Mouse (Mus musculus) MN1 (cell line): ENCODE data around the gene Zbtb2.
"Not testable (repeated sequence)": the region's sequence is repeated elsewhere in the genome, so short reads cannot be mapped to it uniquely, and the experiment has no call there.

Source experiments
- DNase-seq: peaks from one replicate; pipeline ENCODE4 v3.0.0-alpha.2; 2016; ENCODE audit warnings: low spot score

Gene Zbtb2

DNA sequence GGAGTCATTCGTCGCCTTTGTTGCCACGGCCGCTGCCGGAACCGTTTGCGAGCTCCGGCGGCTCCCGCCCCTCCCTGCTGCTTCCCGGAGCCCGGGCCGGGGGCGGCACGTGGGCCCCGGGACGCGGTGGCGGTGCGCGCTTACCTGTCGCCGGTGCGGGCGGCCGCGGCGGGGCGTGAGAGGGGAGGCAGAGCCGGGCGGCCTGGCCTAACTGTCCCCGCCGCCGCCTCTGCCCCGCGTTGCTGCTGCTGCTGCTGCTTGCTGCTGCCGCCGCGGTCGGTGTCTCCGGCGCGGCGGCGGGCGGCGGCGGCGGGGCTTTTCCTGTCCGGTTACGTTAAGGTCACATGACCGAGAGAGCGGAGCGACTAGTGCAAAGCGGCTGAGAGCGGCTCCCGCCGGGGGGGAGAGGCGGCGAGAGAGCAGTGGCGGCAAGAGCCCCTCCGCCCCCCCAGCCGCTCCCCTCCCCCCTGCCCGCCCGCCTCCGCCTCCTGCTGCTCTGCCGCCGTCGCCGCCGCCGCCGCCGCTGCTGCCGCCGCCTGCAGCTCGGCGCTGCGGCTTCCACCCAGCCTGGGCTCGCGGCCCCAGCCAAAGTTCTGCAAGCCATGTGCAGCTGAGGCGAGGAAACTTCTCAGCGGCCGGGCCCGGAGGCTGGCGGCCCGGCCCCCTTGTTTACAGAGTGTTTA is at the start of gene Zbtb2:
Gene Zbtb2 (minus strand): TSS at position 408 of the 683 bp plus-strand sequence.
- DNase-seq = peak; percentile 73

DNA sequence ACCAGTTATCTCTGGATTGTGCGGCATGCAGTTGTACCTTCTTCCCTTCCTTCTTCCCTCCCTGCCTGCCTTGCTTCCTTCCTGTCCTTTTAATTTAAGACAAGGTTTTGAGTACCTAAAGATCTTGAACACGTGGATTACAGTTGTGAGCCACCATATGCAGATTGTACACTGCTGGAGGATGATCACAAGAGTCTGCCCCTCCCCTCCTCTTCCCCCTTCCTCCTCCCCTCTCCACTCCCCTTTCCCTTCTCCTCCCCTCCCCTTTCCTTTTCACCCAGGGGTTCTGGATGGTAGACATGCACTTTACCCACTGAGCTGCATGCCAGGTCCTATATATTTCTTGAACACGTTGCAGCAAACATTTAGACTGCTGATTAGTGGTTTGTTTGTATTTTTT is 47.5 kb upstream of the Zbtb2 start:
- DNase-seq = no peak

DNA sequence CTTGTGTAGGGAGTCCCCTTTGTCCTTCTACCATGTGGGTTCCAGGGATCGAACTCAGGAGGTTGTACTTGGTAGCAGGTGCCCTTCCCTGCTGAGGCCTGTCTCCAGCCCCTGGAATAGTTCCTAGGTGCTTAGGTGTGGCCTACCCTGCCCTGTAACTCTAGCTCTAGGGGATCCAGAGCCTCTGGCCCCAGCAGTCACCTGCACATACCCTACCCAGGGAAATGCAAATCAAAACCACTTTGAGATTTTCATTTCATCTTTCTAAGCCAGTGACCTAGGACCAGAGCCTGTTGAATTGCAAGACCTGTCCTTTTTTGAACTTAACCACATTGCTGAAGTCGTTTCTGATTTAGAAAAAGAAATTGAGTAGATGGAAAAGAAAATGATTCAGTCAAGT is 46.0 kb upstream of the Zbtb2 start:
- not testable (repeated sequence) for DNase-seq

DNA sequence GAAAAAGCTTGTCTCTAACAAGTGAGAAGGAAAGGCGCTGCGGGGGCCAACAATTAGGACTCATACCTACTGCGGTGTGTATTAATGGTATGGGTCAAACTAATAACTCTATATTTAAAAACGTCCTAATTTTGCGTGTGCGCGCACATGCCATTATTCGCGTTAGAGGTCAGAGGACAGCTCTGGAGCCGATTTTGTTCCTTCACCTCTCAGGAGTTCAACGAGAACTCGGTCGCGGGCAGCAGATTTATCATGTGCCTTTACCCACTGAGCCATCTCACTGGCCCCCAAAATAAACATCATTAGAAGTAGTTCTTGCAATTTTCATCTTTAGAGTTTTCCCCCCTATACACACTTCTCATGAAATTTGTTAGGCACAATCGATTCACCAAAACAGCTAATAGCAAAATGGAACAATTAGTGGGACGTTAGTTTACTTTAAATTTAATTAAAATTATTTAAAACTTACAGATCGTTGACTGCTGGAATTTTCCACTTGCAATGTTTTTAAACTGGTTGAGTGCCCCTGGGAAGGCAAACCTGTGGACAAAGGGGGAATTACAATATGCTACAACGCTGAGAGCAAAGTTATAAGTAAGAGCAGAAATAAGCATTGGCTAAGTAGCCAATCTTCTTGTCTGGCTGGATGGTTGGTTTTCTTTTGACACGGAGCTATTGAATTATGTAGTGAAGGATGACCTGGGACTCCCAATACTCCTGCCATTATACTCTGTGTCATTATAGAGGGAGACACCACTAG is 45.3 kb upstream of the Zbtb2 start:
- DNase-seq = peak; percentile 76

DNA sequence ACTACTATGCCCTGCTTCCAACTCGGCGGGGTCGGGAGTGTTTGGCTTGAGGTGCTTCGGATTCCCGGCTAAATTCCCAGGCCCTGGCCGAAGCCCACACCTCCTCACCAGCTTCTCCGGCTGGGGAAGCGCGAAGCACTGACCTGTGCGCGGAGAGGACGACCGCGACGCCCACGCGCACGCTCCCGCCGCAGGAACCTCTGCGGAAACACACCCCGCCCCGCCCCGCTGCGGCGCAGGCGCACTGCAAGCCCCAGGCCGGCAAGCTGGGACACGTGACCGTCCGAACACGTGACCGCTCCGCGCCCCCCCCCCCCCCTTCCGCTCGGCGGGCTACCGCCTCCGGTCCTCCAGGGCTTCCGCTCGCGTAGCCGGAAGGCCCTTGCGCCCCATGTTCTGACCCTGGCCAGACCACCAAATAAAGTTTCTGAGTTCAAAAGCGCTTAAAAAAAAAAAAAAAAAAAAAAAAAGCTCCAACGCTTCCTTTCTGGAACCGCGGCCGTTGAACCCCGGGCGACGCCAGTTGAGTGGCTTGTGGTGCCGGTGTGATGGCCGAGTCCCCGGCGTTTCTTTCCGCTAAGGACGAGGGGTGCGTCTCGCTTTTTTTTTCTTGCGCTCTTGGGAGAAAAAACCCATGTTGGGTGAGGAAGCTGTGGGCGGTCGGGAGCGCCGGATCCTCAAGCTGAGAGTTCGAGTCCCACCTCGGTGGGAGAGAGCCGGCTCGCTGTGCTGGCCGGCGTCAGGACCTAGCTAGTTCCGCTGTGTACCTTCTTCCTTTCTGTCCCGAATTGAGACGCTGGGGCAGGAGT is 44.4 kb upstream of the Zbtb2 start, which contains the start of the genes Rmnd1 and Armt1:
Gene Rmnd1 (minus strand): TSS at position 266 of the 809 bp plus-strand sequence.
Gene Armt1 (plus strand): TSS at position 345 of the 809 bp plus-strand sequence.
- DNase-seq = peak; percentile 99

DNA sequence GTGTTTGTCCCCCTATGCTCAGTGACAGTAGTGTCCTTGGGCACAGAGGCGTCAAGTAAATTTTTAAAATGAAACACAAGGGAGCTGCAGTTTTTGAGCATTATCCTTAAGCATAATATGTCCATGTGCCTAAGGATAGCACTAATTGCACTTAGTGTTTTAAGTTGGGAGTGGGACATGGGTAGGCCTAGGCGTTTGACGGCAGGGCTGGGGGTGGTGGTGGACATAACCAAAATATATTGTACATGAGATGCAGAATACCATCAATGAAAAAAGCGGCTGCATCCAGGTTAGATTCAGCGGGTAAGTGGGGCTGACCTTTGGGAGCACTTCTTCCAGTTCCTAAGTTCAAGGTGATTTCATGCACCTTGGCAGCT is 43.8 kb upstream of the Zbtb2 start:
- DNase-seq = no peak

DNA sequence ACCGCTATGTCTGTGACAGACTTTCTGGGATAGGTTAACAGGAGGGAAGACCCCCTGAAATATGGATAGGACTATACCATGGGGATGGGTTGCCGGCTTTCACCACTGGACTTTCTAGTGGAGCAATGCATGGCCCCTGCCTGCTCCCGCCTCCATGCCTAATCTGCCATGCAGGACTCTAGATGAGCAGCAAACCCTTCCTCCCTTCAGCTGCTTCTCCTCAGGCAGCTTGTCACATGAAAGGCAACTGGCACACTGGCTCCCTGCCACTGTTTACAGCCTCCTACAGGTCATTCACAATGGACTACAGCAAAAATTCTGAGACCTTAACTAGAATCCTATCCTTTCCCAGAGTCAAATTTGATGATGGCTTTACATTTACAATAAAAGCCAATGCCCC is 42.9 kb upstream of the Zbtb2 start:
- peak; percentile 76 for DNase-seq

DNA sequence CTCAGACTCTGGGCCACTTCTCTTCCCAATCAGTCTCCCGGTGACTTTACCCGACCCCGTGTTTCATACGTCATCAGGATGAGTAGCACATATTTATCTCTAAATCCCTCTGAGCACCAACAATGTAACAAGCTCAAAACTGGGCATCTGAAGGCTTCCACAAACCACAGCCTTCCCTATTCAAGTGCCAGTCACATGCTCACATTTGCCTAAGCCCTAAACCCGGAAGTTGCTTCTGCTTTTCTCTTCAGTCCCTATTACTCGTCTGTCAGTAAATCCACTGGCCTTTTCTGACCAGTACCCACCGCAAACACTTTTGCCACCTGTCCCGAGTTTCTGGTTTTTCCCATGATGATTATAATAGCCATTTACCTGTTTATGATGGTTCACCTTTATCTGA is 42.5 kb upstream of the Zbtb2 start:
- DNase-seq = no peak

DNA sequence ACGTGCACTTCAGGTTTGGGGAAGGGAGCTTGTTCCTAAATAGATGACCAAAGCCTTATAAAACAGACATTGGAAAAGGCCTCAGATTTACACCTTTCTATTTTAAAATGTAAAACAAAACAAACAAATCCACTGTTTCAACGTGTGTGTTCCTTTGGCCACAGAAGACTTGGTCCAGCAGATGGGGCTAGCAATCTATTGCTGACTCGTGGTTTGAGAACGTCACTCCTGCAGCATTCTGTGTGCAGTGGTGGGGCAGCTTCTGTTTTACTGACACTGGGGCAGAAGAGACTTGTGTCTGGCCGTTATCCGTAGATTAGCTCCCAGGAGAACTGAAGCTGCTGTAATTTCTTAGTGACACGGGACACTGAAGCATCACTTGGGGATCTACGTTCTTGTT is 37.3 kb upstream of the Zbtb2 start:
- DNase-seq = peak; percentile 85

DNA sequence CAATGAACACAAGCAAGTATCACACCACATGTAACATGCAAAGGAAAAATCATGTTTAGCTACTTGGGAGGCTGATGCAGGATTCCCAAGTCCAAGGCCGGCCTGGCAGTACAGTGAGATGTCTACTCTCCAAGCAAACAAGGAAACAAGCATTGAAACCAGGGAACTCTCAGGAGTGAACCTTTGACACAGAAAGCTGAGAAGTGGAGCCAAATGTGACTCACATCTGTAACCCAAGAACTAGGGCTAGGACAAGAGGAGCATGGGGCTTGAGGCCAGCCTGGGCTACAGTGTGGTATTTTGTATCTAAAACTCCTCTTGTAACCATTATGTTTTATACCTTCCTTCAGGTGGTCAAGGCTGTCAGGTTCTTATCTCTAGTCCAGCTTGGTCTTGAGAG is 19.3 kb upstream of the Zbtb2 start:
- DNase-seq = no peak

DNA sequence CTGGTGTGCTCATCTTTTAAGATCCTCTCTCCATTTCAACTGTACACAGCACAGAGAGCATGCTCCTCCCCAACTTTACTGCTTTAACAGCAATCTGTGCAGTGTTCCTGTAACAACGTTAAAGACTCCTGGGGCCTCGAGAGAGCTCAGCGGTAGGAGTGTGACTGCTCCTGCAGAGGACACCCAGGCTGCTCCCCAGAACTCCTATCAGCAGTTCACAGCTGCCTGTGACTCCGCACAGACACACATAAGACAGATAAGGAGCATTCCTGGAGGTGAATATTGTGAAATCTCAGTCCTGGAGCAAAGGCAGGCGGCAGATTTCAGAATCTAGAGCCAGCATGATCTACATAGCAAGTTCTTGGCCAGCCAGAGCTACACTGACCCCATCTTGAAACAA is 17.6 kb upstream of the Zbtb2 start:
- DNase-seq = peak; percentile 58

DNA sequence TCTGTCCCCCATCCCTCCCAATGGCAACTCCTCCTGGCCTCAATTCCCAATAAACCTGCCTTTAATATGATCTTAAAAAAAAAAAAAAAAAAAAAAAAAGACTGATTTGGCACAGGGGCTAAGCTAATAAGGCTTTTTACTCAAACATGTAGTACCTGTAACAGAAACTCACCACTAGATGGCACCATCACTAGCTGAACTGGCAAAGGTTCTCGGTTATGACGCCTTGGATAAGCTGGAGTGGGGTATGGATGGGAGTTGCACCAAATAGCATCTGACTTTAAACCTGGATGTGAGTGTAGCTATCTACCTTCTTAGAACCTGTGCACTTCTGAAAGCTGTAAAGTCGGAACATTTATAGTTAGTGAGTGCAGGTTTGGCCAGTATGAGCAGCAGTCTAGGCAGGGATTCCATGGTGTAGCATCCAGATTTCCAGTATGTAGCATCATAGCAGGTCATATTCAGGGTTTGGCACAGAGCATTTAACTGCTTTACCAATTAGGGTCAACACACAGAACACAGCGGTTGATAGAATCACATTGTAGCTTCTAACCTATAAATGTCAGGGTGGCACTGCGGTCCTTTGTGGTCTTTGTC is 17.1 kb upstream of the Zbtb2 start:
- peak; percentile 84 for DNase-seq

DNA sequence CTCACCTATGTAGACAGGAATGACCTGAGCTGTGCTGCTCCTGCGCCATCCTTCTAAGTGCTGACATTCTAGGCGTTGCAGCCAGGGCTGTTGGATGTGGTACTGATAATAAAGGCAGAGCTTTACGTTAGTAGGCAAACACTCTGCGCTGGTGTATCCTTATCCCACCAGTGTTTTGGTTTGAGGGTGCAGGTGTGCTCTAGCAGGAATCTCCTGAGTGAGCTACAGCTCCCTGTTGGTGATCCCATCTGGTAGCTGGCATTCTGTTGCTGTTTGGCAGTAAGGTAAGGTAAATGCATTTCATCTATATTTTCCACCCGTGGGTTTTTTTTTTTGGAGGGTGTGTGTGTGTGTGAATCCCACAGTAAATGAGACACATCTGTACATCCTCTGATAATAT is 10.2 kb upstream of the Zbtb2 start:
- no peak for DNase-seq

DNA sequence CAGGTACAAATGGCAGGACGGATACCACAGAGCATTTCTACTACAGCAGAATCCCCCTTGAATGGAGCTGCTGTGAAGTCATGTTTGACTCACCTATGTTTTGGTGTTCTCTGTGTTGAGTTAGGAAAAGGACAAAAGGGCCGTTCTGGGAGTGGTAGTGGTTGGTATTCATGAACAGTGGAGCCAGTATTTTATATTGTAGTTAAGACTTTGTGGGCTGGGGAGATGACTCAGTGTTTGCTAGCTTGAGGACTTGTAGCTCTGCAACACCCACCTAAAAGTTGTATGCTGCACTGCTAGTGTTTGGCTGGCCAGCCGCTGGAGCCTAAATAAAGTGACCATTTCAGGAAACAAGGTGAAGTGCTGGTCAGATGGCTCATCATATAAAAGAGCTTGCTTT is 7.4 kb upstream of the Zbtb2 start:
- DNase-seq = no peak

DNA sequence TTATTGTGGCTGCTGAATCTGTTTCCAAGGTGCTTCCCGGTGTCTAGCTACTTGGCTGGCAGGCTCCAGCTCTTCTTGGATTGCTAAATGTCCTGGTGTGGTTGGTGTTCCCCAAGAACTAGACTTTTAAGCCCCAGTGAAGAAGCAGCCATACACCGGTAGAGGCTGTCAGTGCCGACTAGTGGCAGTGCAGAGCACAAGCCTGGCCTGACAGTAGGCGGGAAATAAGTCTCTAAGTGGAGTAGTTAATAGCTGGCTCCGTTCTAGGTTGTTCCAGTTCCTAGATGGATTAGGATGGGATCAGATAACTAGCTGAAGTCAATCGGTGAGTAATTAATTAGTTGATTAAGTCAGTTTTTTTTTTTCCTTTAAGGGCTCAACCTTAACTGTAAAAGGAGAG is 3.9 kb upstream of the Zbtb2 start:
- peak; percentile 66 for DNase-seq

DNA sequence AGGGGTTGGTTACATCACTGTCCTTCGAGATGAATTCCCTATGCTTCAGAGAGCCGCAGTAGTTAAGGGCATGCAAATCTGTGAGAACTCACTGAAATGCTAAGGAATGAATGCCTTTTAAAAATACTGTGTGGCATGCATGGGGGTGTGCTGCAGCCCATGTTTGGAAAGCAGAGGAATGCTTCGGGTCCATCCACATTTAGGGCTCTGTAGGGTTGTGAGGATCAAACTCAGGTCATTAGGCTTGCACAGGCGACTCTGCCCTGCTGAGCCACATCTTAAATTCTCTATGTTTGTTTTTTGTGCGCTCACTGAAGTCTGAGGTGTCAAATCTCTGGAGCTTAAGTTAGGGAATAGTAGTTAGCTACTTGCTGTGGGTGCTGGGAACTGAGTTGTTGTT is 3.2 kb upstream of the Zbtb2 start:
- no peak for DNase-seq

DNA sequence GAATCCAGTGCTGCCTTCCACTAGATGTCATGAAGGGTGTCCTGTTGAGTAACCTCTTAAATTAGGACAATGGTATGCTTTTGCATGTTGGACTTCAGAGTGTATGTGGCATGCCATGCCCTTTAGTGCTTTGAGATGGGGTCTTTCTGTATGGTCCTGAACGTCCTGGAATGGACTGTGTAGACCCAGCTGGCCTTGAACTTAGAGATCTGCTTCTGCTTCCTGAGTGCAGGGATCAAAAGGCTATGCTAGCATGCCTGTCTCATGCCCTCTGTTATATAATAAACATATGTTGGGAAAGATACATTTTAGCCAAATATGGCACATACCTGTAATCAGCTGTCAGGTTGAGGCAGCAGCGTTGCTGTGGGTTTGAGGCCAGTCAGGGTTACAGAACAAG is 2.6 kb upstream of the Zbtb2 start:
- DNase-seq = no peak

DNA sequence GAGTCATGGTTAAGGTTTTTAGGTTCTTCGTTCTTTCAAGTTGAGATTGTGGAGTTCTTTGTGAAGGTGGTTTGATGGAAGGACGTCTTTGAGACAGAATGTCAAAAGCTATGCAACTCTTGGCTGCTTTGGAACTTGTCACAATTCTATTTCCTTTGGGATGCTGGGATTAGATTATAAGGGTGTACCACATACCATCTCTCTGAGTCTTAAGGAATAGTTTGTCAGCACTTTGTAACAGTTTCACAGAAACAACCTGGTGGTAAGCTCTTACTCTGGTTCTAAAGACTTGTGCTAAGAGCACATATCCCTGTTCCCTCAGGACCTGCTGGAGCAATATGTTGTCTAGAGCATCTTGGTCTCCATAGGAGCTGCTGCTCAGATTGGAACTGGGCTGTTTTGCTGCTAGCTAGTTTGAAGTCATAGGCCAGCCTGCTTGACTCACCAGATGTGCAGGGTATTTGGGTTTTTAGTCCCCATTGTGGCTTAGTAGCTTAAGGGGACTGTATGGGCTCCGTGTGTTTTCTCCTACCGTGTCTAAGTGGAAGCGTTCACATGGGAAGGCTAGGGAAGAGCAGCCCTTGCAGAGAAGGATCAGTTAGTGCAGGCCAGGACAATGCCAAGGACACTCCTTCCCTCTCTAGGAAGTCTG is 1.7 kb upstream of the Zbtb2 start:
- DNase-seq = no peak

DNA sequence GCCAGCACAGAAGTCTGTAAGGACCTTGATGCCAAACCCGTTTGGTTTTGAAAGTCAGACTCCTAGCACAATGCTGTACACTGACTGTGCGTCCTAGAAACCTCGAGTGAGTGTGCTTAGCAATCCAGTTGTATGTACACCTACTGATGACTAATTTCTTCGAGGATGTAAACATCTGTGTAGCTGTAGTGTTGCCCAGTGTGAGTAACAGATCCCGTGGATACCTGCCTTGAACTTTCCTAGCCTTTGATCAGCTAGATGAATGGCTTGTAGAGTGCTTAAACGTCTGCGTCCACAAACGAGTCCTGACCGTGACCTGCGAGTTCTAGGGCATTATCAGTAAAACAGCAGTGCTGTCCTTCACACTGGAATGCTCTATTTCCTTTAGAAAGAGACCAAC is 1.1 kb upstream of the Zbtb2 start:
- DNase-seq = no peak

DNA sequence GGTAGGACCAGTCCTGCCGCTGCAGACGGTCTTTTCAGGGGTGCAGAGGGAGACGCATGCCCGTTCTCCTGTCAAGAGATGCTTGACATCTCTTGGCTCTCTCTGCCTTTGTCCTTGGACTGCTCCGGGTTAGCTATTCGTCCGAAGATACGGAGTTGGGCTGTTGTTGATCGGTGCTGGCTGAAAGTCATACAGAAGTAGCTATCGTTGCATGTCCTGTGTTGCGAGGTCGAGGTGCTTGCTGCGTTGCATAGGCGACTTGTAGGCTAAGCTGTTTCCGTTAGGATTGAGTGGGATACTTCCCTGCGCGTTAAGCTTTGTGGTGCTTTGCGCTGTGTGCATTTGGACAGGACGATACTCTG is 457 bp upstream of the Zbtb2 start:
- no peak for DNase-seq

DNA sequence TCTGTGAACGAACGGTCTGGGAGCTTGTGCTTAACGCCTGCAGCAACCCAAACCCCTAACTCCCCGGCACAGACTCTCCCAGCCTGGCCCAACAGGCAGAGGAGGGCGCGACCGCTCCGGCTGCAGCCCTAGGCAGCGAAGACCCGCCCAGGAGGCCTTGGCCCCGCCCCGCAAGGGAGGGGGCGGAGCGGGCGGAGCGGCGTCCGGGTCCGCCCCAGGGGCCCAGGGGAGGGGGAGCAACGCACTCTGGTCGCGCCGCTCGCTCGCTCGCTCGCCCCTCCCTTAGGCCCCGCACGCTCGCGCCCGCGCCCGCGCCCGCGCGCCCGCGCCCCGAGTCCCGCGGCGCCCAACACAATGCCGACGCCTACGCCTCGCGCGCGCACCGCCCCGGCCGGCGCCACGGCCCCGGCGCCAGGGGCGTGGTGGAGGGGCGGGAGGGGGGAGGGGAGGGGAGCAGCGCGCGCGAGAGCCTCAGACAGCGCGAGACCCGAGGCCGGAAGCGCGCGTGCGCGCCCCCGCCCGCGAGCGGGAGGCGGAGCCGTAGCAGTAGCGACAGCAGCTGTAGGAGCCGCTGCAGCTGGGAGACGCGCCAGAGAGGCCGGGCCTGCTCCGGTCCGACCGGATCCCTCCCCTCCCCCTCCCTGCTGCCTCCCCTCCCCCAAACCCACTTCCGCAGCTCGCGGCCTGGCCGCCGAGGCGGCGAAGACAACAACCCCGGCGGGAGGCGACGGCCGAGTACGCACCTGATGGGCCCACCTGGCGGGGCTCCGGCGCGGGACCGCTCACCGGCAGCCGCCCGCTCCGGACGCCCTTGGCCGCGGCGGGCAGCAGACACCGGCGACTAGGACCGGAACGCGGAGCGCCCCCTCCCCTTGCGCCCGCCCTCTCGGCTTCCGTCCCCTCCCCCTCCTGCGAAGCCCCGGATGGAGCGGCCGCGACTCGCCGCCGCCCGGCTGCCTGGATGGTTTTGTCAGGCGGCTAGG is 1.0 kb downstream of the Zbtb2 start:
- DNase-seq = peak; percentile 99
